Mouse (Mus musculus) thymus, adult 2 months (tissue): ENCODE measurements around the gene Hs1bp3.
A peak's percentile ranks its signal among the peaks of the same experiment; 100 is the strongest.

ENCODE experiments used
- CTCF ChIP-seq: fragments of 200-500 bp; IDR thresholded peaks from 2 replicates; pipeline ENCODE4 v1.5.1; 2012; ENCODE audit warnings: mild to moderate bottlenecking, control low read depth, low read length, moderate library complexity, borderline replicate concordance; ENCODE audit not compliant: control insufficient read depth, poor library complexity, insufficient read depth; ENCODE audit errors: extremely low read depth
- POLR2A ChIP-seq: fragments of 200-500 bp; IDR thresholded peaks from 2 replicates; pipeline ENCODE4 v1.6.1; 2012; ENCODE audit warnings: mild to moderate bottlenecking, low read length, control low read depth, moderate library complexity; ENCODE audit not compliant: control insufficient read depth, poor library complexity, insufficient read depth; ENCODE audit errors: extremely low read depth

GRCm38 (mm10) chr12:8326825-8327674 is 13.8 kb downstream of the Hs1bp3 start:
- TF ChIP-seq CTCF: peak; percentile 83; the same call in 1 of the 2 replicates
- TF ChIP-seq POLR2A: no peak
